Mouse (Mus musculus) embryo, embryonic 10 days (tissue): ENCODE results near the gene Cep41.
A peak's percentile ranks its signal among the peaks of the same experiment; 100 is the strongest.

Source experiments
- DNase-seq: peaks from one replicate; pipeline ENCODE4 v3.0.0-alpha.2; 2015; ENCODE audit warnings: low spot score

Gene Cep41

DNA sequence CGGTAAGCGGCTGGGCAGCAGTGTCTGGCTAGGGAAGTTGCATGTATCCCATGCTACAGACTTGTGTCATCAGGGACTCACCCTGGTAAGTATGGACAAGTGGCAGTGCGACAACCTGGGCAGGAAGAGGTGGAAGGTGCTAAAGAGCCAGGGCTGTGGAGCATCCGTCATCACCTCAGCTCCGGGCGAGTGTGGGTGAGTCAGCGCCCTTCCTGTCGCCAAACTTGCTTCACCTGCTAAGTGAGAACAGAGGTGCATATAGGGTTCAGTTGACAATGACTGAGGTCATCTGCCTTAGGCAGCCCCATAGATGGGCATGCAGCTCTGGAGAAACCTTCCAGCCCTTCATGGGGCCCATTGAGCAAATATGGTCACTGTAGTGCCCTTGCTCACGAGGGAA, 68.8 kb downstream of the Cep41 start:
- DNase-seq: no peak

DNA sequence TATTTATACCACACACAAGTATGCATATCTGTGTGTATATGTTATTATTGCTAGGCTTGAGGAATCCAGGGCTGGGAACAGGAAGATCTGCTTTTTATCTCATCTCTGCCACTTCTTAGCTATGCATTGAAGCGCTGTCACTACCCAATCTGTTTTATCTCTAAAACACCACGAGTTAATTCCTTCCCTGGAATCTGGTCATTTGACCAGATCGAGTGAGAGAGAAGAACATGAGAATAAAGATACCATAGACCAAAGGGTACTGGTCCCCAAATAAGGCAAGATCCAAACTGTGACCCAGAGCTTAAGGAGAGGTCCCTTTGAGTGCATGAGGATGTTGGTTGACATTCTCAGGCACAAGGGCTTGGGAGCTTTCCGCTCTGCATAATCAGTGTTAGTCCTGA, 71.6 kb downstream of the Cep41 start:
- DNase-seq: peak; percentile 22

DNA sequence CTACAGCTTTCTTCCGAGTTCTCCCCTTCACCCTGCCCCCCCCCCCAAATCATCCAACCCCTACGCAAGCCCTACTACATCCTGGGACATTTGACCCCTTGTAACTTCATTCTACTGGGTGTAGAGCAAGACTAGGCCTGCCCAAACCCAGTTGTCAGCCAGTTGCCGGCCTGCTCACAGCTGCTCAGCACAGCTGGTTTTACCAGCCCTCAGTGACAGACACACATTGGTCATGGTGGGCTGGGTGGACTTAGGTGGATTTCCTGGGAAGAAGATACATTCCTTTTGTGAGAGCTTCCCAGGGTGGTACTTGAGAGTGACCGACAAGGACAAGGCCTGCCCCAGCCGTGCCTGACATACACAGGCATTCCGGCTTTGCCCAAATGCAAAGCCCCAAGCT, 72.6 kb downstream of the Cep41 start:
- DNase-seq: no peak

DNA sequence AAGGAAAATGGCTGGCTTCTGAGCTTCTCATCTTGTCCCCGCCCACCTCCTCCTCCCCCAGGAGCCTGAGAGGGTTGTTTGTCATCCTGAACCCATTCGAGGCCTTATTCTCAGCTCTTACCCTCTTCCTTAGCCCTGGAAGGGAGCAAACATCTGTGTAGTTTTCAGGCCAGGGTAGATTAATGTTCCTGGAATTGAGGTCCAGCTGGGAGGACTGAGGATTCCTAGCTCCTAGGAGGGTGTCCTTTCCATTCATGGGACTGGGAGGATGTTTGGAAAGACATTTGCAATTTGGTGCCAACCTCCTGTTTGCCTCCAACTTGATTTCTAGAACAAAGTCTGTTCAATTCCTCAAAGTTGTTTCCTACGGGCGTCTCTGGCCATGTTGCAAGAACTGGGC, 73.0 kb downstream of the Cep41 start:
- DNase-seq: no peak

DNA sequence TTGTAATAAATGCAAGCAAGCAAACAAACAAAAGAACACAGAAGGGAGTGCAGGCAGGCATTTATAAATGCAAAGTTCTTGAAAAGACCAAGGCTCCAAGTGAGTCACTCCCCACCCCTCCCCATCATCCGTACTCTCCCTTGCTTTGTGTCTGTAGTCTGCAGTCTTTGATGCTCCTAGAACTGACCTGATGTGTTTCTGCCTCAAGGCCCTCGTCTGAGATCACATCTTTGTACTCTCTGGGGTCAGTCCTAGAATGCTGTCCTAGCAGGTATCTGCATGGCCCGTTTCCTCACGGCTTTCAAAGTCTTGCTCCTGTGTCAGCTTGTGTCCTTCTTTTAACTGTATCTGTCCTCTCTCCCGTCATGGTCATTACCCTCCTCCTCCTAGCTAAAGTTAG, 73.9 kb downstream of the Cep41 start:
- no peak for DNase-seq

DNA sequence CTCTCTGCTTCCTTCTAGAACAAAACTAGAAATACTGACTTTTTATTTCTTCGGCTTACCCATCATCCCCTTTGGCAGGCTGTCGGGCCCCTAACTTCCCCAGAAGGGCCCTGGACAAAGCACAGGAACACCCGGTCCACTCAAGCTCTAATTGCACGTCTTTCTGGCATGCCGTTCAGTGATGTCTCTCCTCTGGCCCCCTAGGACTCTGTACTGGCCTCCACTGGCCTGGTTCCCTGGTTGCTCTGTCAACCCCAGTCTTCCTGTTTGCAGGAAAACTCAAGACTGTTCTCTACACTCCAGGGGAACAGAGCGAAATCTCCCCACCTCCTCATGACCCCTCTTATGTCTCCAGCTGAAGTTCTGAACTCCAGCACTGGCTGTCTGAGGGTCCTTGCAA, 74.8 kb downstream of the Cep41 start:
- DNase-seq: peak; percentile 38

DNA sequence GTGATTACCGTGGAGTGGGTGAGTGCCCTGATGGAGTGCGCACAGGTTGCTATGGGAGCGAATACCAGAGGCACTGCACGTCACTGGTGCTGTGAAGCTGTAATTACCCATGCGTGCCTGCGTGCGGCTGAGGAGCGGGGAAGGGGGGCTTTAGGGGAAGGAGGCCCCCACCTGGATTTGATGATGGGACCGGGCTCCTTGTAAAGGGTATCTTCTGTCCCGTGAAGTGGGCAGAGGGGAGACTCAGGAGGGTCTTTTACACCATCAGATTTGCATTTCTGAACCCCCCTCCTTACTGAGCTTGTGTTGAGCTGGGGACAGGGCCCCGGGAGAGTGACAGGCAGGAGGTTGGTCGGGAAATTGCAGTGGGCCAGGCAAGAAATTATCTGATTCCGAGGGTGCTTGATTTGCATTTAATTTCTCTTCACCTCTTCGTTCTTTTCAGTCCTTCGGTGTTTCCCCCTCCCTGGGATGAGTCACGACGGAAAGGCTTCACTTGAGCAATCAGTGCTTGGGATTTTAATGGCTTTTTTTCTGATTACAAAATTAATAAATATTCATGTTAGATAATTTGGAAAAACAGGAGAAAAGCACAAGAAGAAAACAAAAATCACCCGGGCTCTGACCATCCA, 75.5 kb downstream of the Cep41 start:
- DNase-seq: peak; percentile 83

DNA sequence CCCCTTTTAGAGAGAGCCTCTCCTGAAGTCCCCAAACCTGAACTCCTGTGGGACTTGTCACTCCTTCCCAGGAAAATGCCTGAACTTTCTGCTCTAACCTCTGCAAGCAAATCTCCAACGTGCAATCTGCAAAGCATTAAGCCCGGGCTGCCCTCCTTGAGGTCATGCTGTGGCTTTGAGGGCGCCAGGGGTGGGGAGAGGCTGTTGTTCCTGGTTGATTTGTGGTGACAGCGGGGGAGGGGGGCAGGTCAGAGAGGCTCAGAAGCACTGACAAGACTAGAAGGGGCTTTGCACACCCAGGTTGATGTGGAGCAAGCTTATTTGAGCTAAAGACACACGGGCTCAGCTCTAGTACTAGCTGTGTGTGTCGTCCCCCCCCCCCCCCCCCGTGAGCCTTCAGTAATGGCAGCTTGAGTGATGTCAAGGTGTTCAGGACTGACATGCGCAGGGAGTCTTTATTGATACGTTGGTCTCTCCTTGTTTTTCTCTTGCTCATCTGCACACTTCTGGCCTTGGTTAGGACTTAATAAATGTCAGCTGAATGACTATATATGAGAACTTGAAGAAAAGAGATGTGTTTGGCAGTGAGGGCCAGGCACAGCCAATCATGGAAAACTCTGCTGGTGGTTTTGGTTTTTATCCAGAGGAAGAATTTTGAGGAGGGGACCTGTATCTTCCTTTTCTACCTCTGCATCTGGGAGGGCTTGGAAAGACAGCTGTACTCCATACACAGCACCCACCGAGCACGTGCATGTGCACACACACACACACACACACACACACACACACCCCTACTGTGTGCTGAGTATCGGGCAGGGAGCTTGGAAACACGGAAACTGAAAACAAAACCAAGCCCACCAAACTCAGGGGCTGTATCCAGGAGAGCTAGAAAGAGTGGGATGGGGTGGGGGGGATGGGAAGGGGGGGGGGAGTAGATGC, 76.3 kb downstream of the Cep41 start:
- DNase-seq: peak; percentile 92

DNA sequence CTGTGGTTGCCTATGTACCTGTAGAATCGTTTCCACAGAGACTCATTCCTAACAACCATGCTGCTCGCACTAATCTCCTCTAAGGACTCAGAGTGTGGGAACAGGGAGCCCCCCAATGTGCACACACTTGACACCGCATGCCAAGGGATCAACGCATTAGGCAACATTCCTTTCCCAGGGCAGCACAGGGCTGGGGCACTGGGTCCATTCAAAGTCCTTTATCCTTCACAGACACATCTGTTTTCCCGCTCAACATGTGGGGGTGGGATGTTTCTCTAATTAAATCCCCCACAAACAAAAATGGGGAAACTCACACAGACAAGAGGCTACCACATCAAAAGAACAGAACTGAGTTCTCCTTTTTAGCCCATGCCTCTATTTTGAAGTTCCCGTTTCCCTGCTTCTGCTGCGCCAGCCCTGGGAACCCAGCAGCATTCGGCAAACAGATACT, 77.0 kb downstream of the Cep41 start:
- peak; percentile 89 for DNase-seq

DNA sequence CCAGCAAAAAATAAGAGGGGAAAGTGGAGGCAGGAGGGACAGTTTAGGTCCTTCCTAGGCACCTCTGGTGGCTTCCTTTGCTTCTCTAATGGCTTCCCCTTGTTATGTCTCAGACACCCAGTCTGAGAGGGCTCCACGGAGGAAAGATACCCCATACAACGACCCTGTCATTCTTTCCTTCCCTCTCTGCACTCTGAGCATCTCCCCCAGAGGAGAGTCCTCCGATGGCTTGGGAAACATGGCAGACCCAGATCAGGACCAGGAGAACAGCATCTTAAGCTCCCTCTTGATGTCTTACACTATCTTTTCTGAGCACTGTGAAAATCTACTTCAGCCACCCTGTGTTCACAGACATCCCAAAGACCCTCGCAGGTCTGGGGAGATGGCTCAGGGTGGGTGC, 77.8 kb downstream of the Cep41 start:
- no peak for DNase-seq

DNA sequence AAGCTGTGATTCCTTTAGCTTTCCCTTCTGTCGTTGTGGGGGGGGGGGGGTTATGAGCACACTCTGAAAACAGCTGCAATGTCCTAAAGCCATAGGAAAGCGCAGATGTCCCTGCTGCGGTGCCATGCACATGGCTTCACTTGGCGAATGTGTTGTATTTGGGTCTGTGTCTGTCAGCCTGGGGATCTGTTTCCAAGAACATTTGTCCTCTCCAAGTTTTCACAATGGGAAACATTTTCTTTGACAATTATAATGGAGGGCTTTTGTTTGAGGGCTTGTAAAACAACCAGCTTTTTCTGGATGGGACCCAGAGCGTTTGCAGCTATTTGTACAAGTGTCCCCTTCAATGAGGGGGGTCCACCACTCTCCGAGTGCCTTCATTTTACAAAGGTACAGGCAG, 79.3 kb downstream of the Cep41 start:
- DNase-seq: no peak

DNA sequence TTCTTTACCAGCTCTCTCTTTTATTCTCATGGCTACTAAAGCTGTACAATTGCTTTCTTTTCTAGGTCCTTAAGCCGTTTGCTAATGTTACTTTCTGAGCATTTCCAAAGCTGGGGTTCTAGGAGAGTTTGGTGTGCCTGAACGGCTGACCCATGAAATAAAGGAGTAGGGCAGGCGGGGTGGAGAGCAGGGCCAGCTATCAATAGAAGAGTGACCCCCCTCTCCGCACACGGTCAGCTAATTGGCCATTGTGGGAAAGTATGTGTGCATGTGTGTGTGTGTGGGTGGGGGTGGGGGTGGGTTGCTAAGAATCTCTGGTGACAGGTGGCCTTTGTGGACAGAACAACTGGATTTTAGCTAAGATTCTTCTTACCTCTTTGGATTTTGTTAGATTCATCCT, 82.3 kb downstream of the Cep41 start:
- peak; percentile 63 for DNase-seq

DNA sequence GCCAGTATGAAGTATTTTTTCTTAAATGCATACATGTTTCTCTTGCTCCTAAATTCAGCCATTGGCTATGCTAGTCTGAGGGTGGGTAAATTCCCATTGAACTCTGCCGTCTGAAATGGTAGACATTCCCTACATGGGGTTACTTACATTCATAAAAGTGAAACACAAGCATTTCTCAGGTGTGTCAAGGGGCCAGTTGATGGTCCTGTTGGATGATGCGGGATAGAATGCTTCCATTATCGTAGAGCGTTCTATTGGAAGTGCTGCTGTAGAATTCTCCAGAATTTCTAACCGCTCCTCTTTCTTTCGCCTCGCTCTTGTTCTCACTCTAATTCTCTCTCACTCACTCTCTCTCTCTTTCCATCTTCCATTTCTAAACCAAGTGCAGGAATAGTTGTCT, 82.8 kb downstream of the Cep41 start, which contains the start of gene Cpa5:
Gene Cpa5, plus strand, starts transcription at position 301 of the 400 bp plus-strand sequence.
- no peak for DNase-seq

DNA sequence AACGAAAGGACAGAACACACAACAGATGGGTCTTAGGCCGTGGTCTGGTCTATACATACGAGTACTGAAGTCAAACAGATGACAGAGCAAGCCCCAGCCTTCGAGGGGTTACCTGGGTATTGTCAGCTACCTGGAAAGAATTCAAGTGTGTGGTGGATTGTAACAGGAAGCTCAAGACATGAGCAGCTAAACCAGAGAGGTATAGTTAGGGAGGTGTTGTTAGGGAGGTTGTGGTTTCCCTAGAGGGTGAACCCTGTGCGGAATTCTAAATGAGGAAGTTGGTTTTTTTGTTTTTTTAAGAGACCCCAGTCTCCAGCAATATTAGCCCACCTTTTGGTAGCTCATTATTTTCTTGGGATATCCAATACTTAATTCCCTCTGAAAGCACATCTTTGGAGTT, 87.9 kb downstream of the Cep41 start:
- DNase-seq: no peak

DNA sequence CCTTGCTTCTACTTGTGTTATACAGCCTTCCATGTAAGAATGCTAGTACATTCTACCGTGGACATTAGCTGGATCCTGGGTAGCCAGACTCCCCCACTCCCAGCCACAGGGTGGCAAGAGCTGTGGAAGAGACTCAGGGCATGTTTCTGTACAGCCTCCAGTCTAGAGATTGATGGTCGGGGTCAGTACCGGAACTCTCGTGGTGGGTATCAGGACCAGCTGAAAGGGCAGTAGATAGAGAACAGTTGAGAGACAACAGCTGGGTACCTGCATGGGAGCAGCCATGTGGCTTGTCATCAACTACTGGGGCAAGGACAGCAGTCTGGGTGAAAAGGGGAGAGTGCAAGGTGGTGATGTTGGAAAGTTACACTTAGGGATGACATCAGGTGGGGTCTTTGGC, 88.4 kb downstream of the Cep41 start:
- DNase-seq: no peak

DNA sequence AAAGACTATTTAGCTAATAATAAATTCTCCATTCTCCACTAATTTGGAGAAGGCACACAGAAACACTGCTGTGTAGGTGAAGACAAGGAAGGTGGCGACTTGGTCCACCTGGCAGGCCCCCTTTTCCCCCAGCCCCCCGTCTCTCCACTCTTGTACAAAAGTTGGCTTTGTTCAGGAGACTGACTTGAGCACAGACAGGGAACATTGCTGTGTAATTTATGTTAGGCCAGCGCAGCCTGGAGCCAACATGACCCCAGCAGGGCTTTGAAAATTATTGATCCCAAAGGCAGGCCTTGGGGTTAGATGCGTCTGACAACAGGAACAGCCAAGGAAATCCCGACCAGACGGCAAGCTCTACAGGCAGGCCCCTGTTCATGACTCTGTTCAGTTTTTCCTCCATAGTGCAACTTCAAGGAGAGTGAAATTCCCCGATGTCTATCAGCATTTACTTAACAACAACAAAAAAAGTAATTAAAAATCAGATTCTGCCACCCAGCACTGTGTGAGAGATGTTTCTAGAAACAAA, 89.1 kb downstream of the Cep41 start:
- DNase-seq: no peak
